Mouse (Mus musculus): Measurements from ENCODE around the gene Mxra8.
A peak's percentile ranks its signal among the peaks of the same experiment; 100 is the strongest.

DNA sequence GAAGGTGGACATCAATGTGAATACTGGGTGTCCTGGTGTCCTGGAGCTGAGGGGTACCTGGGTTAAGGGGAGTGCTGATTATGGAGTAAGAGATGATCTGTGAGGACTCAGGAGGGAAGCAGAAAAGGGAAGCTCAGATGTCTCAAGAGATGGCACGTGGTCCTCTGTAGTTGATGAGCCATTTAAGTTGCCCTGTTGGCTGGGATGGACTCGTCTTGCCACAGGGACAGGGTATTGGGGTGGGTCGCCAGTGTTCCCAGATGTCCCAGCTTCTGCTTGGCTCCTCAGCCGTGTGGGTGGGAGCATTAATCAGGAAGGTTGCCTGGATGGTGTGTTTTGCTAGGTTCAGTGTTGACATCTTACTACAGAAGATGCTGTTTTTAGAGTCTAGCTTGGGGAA is 6.2 kb upstream of the Mxra8 start:
- TF ChIP-seq POLR2A (IDR thresholded peaks at IDR 0.05; ENCODE audit: low read depth, low read length) (peak; percentile 5; the same call in 1 of the 2 replicates), CTCF (IDR thresholded peaks at IDR 0.05; ENCODE audit: borderline replicate concordance, insufficient read depth, low read length) (no peak)
